Mouse (Mus musculus) neural tube, embryonic 13.5 days (tissue): ENCODE measurements around the gene P2ry14. TPM values are rescaled to one million over a fixed set of nuclear protein-coding genes. Genes with fewer than 3 reads are reported as not detected.

Experiments
- ATAC-seq: fragments of 200-750 bp; cut with Nextera tagmentation; 2 replicates; pipeline ENCODE4 v1.8.0; 2017; ENCODE audit warnings: low read depth, mild to moderate bottlenecking, moderate TSS enrichment, moderate library complexity
- H3K27ac ChIP-seq: fragments of 300-500 bp; sonication (generic); replicated peaks from 2 replicates; pipeline ENCODE4 v1.5.1; 2015; ENCODE audit warnings: moderate library complexity, mild to moderate bottlenecking, inconsistent platforms
- H3K27me3 ChIP-seq: fragments of 300-500 bp; sonication (generic); 2 replicates; pipeline ENCODE4 v1.6.1; 2015; ENCODE audit warnings: mild to moderate bottlenecking, inconsistent platforms
- H3K36me3 ChIP-seq: fragments of 300-500 bp; sonication (generic); 2 replicates; pipeline ENCODE4 v1.6.1; 2015; ENCODE audit warnings: mild to moderate bottlenecking, inconsistent platforms
- H3K4me1 ChIP-seq: fragments of 300-500 bp; sonication (generic); replicated peaks from 2 replicates; pipeline ENCODE4 v1.6.1; 2015; ENCODE audit warnings: inconsistent platforms
- H3K4me2 ChIP-seq: fragments of 300-500 bp; sonication (generic); 2 replicates; pipeline ENCODE4 v1.6.1; 2015; ENCODE audit warnings: inconsistent platforms, mild to moderate bottlenecking, moderate library complexity
- H3K4me3 ChIP-seq: fragments of 300-500 bp; sonication (generic); 2 replicates; pipeline ENCODE4 v1.5.1; 2015; ENCODE audit warnings: mild to moderate bottlenecking, inconsistent platforms
- H3K9ac ChIP-seq: fragments of 300-500 bp; sonication (generic); 2 replicates; pipeline ENCODE4 v1.6.1; 2015; ENCODE audit warnings: moderate library complexity, mild to moderate bottlenecking, inconsistent platforms
- H3K9me3 ChIP-seq: fragments of 300-500 bp; sonication (generic); 2 replicates; pipeline ENCODE4 v1.6.1; 2016; ENCODE audit warnings: inconsistent platforms
- WGBS: fragments of 180-500 bp; shearing (Covaris S2); methylation state at CpG from one replicate; pipeline ENCODE4 v1.1.7; 2015; 5-methylcytosine and 5-hydroxymethylcytosine counted together
- polyA plus RNA-seq: library from polyadenylated mRNA; unstranded; fragments of >200 nt; fragmentation: Nextera tagmentation; extraction: Ambion mirVana; gene quantifications from 2 replicates; pipeline ENCODE4 v1.2.1, GENCODE M21; 2015

Gene P2ry14
- polyA plus RNA-seq, 1 experiment from 2014 or later: 3.9 TPM

DNA sequence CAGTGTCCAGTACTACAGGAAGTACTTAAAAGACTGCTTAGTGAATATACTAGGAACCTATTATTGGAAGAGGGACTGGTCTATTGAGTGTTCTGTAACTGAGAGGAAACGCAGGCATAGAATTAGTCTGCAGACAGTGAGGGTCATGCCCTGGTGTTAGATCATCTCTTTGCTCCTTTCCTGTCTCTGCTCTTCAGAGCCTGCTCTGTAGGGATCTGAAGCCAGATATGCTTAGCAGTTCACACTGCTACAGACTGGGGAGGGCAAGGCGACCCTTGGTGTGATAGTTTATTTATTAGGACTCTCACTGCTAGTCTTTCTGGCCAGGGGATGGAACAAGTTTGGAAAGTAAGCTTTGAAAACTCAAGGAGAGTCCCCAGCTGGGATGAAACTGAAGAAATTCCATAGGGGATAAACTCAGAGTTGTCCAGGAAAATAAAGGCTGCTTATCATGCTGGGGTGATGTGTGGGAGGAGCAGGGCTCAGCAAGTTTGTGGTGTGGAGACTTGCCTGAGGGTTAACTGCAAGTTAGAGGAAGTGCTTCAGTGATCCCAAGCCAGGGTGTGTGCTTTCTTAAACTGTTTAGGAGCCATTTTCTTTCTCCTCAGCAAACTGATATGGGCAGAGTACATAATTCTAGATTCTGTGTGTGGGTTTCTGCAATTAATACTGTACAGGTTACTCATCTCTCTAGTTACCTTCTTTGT, 16.7 kb upstream of the P2ry14 start:
- 77% methylated on average over 2 of the region's 2 CpGs for WGBS
- no peak for ATAC-seq
- no peak overlapping the region for H3K9ac ChIP-seq

DNA sequence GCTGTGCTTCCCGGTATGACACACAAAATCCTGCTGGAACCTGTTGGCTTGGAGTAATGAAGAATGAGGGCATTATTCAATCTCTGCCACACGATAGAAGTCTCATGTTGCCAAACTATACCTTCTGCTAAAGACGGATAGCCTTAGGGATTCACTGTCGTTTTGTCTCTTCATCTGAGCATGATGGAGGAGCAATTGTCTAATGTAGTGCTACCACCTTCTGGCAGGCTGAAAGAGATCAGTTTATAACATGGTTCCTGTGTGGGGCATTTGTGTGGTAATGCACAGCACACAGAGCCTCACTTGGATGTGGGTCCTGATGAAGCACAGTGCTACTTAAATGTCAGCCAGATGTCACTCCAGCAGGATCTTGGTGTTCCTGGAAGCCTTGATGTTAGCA, 15.8 kb upstream of the P2ry14 start:
- 79% methylated on average over 4 of the region's 4 CpGs for WGBS
- H3K4me2 ChIP-seq: no peak overlapping the region
- no peaks in the 10 kb centered on the region for H3K9me3 ChIP-seq
- H3K4me1 ChIP-seq: no peaks in the 10 kb centered on the region
- no peak overlapping the region for H3K9ac ChIP-seq
- no peaks in the 10 kb centered on the region for H3K27me3 ChIP-seq
- no peaks in the 10 kb centered on the region for H3K36me3 ChIP-seq
- no peak overlapping the region for H3K4me3 ChIP-seq
- no peak for ATAC-seq
- no peak overlapping the region for H3K27ac ChIP-seq

More for the DNA sequence above, 16.7 kb upstream of the P2ry14 start:
- Histone ChIP-seq H3K4me3 (no peak overlapping the region), H3K4me2 (no peak overlapping the region), H3K9me3 (no peaks in the 10 kb centered on the region), H3K27ac (no peak overlapping the region), H3K36me3 (no peaks in the 10 kb centered on the region), H3K4me1 (no peaks in the 10 kb centered on the region), H3K27me3 (no peaks in the 10 kb centered on the region)

DNA sequence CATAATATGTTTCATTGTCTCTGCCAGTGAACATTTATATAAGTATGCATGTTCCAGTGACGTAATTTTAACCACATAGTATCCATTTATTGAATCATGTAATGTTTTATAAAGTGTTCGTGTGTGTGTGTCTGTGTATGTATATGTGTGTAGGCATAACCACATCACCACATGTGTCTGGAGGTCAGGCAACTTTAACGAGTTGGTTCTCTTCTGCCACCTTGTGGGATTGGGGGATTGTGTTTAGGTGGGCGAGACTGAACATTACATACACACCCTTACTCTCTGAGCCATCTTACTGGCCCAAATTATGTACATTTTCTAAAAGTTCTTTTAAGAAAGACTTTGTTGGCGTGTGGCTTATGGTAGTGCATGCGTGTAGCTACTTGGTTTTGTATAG, 15.1 kb upstream of the P2ry14 start:
- no peaks in the 10 kb centered on the region for H3K9me3 ChIP-seq
- no peak for ATAC-seq
- no peaks in the 10 kb centered on the region for H3K4me1 ChIP-seq
- WGBS: 93% methylated on average over 6 of the region's 6 CpGs
- H3K9ac ChIP-seq: no peak overlapping the region
- no peak overlapping the region for H3K27ac ChIP-seq
- H3K4me2 ChIP-seq: no peak overlapping the region
- H3K36me3 ChIP-seq: no peaks in the 10 kb centered on the region
- H3K27me3 ChIP-seq: no peaks in the 10 kb centered on the region
- H3K4me3 ChIP-seq: no peak overlapping the region

DNA sequence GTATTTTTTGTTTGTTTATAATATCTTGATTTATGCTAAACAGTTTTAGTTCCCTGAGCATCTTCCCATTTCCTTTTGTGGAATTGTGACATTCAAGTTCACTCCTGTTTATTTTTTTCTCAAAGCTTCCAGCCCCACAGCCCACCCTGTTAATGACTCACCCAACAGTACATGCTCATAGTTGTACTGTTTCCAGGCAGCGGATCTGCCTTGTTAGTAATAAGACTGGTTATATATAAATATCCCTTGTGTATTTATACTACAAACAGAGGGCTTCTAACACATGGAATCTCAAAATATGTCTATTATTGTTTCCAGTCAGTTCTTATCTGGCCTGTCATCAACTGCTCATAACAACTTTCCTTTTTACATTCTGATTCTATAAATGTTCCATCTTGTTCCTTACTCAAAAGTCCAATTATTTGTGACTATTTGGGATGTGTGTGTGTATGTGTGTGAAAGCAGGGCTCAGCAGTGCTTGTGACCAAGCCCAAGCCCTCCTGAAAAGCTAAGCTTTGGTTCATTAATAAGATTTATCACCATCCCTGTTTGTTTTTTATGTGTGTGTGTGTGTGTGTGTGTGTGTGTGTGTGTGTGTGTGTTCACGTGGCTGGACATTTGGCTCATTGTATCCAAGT, 14.1 kb upstream of the P2ry14 start:
- Histone ChIP-seq H3K27me3 (no peaks in the 10 kb centered on the region), H3K27ac (no peak overlapping the region), H3K4me3 (no peak overlapping the region), H3K36me3 (no peaks in the 10 kb centered on the region), H3K9ac (no peak overlapping the region), H3K9me3 (no peaks in the 10 kb centered on the region), H3K4me2 (no peak overlapping the region), H3K4me1 (no peaks in the 10 kb centered on the region)
- ATAC-seq: no peak
- 80% methylated on average over 2 of the region's 2 CpGs for WGBS

DNA sequence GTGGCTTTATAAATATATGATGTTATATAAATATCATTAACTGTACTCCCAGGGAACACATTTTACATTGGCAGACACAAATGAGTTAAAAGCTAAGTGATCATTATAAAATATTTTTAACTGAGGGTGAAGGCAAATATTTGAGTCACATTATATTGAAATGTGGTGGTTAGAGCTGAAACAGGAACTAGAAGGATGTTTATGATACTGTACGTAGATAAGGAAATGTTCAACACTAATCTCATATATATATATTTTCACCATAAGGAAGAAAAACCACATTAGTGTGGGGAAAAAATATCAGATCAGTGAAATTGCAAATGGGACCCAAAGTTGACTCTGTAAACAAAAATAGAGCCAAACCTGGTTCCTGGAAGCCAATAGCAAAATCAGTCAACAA, 7.0 kb upstream of the P2ry14 start:
- Histone ChIP-seq H3K36me3 (no peaks in the 10 kb centered on the region), H3K27me3 (no peaks in the 10 kb centered on the region), H3K4me1 (no peaks in the 10 kb centered on the region), H3K4me3 (no peak overlapping the region), H3K4me2 (no peak overlapping the region), H3K27ac (no peak overlapping the region), H3K9ac (no peak overlapping the region), H3K9me3 (no peaks in the 10 kb centered on the region)
- WGBS: 88% methylated on average over 1 of the region's 1 CpGs
- no peak for ATAC-seq

DNA sequence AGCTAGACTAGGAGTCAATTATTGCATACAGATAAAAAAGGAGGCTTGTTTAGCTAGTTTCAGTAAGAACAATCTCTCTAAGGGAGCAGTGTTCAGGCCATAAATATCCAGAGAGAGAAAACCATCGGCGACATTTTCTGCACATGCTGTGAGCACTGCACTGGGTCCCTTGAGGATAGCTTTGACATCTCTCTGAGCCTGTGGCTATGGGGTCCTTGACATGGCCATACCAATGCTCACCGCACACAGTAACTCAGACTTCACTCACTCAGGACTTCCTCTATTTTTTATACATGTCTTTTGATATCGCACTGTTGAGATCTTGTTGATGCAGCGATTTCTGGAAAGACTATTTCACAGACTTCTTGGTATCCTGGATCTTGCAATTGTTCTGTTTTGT, 3.6 kb upstream of the P2ry14 start:
- ATAC-seq: no peak
- no peak overlapping the region for H3K4me2 ChIP-seq
- H3K4me3 ChIP-seq: no peak overlapping the region

DNA sequence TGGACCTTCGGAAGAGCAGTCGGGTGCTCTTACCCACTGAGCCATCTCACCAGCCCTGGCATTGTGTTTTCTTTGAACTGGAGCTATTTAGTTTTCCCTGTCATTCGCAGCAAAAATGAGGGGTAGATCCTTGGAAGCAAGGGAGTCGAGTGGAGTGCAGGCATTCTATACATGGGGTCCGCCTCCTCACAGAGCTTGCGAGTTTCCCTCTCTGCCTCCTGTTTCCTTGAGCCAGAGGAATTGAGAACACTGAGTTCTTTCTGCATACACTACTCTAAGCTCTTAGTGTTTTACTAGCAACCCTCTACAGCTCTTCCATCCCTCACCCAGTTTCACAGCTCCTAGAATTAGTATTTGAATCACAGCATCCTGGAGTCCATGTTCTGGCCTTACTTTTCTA, 2.0 kb upstream of the P2ry14 start:
- WGBS: 92% methylated on average over 6 of the region's 6 CpGs

More for the DNA sequence above, 3.6 kb upstream of the P2ry14 start:
- Histone ChIP-seq H3K4me1 (no peaks in the 10 kb centered on the region), H3K27me3 (no peaks in the 10 kb centered on the region), H3K36me3 (no peaks in the 10 kb centered on the region), H3K27ac (no peak overlapping the region), H3K9ac (no peak overlapping the region), H3K9me3 (no peaks in the 10 kb centered on the region)
- 82% methylated on average over 5 of the region's 5 CpGs for WGBS

DNA sequence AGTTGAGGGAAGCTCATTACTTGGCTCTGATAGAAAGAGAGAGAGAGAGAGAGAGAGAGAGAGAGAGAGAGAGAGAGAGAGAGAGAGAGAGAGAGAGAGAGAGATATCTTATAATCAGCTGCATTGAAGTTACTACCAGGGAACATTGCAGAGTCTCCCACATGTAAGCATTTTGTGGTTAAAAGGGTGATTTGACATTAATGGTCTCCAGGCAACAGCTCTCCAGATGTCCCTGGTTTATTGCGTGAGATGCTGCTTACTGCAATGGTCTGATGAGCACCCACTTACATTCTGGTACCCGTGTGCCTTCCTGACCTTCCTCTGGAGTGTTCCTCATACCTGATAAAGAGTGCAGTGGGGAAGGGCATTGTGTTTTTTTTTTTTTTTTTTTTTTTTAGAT, 1.5 kb upstream of the P2ry14 start:
- H3K4me2 ChIP-seq: no peak overlapping the region
- no peak for ATAC-seq
- WGBS: 69% methylated on average over 2 of the region's 2 CpGs
- no peaks in the 10 kb centered on the region for H3K4me1 ChIP-seq
- H3K9ac ChIP-seq: no peak overlapping the region
- no peaks in the 10 kb centered on the region for H3K36me3 ChIP-seq
- no peaks in the 10 kb centered on the region for H3K9me3 ChIP-seq
- H3K27ac ChIP-seq: no peak overlapping the region
- no peak overlapping the region for H3K4me3 ChIP-seq
- no peaks in the 10 kb centered on the region for H3K27me3 ChIP-seq

More for the DNA sequence above, 2.0 kb upstream of the P2ry14 start:
- no peak for ATAC-seq
- H3K4me2 ChIP-seq: no peak overlapping the region
- no peak overlapping the region for H3K27ac ChIP-seq
- no peaks in the 10 kb centered on the region for H3K27me3 ChIP-seq
- H3K9me3 ChIP-seq: no peaks in the 10 kb centered on the region
- H3K9ac ChIP-seq: no peak overlapping the region
- H3K4me3 ChIP-seq: no peak overlapping the region
- no peaks in the 10 kb centered on the region for H3K4me1 ChIP-seq
- no peaks in the 10 kb centered on the region for H3K36me3 ChIP-seq

DNA sequence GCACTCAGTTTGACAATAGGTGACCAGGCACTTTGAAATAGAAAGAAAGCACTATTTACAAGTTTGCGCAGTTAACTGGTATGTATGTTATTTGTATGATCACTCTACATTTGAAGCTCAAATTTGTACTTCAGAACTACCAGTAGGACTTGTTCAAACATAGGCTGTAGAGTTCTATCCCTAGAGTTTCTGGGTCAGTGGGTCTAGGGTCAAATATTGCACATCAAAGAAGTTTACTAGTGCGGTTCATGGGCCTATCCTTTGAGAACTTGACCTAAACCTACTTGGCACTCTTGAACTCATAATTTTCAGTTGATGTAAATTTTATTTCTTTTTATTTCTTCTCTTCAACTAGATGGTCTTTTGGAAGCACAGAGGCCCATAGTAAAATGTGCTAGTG, 2.8 kb downstream of the P2ry14 start:
- Histone ChIP-seq H3K4me1 (no peaks in the 10 kb centered on the region), H3K4me2 (no peak overlapping the region), H3K36me3 (no peaks in the 10 kb centered on the region), H3K9me3 (no peaks in the 10 kb centered on the region), H3K9ac (no peak overlapping the region), H3K27me3 (no peaks in the 10 kb centered on the region), H3K27ac (no peak overlapping the region), H3K4me3 (no peak overlapping the region)
- ATAC-seq: no peak
- WGBS: 99% methylated on average over 2 of the region's 2 CpGs

DNA sequence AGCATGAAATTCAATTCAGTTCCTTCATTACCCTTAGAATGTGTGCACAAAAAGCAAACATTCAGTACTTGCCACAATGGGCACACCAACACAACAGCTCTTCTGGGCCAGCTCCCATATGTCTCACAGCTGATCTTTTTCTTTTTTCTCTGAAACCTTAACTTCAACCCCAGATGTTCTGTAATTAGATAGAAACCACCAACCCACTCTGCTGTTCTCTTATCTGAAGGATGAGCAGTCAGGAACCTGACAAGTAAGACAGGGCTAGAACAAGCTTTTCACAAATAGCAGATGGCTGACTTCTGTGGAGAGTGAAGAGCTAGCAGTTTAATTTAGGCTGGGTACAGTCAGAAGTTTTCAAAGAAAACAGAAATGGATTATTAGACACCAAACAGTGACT, 3.8 kb downstream of the P2ry14 start:
- Histone ChIP-seq H3K4me3 (no peak overlapping the region), H3K36me3 (no peaks in the 10 kb centered on the region), H3K9me3 (no peaks in the 10 kb centered on the region), H3K9ac (no peak overlapping the region), H3K27ac (no peak overlapping the region), H3K4me2 (no peak overlapping the region), H3K4me1 (no peaks in the 10 kb centered on the region), H3K27me3 (no peaks in the 10 kb centered on the region)
- ATAC-seq: no peak

DNA sequence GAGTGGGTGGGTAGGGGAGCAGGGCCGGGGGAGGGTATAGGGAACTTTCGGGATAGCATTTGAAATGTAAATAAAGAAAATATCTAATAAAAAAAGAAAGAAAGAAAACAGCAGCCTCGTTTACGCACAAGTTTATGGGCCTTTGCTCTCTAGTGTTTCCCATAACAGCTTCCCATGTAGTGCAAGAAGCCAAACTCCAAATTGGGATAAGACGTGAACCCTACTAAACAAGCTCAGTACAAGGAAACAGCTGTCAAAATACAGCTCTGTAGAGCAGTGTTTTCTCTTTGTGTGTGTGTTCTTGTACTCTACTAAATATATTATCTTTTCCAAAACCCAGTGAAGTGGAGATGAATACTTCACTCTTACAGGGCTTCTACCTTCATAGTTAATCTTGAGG, 8.2 kb downstream of the P2ry14 start:
- Histone ChIP-seq H3K4me2 (no peak overlapping the region), H3K27ac (no peak overlapping the region), H3K4me1 (no peaks in the 10 kb centered on the region), H3K36me3 (no peaks in the 10 kb centered on the region), H3K9ac (no peak overlapping the region), H3K27me3 (no peaks in the 10 kb centered on the region), H3K4me3 (no peak overlapping the region), H3K9me3 (no peaks in the 10 kb centered on the region)
- ATAC-seq: no peak
- WGBS: 73% methylated on average over 5 of the region's 5 CpGs

DNA sequence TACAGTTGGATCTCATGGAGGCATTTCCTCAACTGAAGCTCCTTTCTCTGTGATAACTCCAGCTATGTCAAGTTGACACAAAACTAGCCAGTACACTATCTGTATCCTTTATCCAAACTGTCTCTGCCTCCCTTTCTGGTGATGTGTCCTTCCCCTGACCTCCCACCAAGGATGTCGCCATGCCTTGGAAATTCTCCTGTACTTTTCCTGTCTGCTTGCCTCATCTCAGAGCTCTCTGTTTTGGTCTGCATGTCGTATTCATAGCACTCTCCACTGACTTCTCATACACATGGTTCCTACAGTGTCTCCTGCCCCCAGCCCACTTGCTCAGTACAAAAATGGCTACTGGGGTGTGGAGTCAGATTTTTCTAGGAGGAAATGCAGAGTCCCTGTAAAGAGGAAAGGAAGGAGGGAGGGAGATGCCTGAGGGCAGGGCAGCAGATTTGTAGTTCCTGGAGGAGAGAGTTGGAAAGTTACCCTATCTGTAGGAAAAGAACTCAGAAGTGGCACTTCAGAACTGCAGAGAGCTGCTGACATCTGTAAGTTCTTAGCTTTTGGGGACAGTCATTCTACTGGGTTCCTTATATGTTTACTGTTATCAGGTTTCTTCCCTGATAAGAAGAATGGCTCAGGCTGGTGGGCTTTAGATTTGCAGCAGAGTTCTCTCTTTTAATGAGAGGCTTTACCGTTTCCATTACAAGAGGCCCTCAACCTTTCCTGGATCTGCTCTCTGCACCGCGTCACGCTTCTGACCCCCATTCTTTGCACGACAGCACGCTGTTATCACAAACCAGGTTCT, 11.7 kb downstream of the P2ry14 start:
- H3K4me2 ChIP-seq: no peak overlapping the region
- H3K4me1 ChIP-seq: no peaks in the 10 kb centered on the region
- H3K27me3 ChIP-seq: no peaks in the 10 kb centered on the region
- no peaks in the 10 kb centered on the region for H3K9me3 ChIP-seq
- no peak for ATAC-seq
- no peak overlapping the region for H3K9ac ChIP-seq
- H3K4me3 ChIP-seq: no peak overlapping the region
- WGBS: 84% methylated on average over 8 of the region's 8 CpGs
- no peaks in the 10 kb centered on the region for H3K36me3 ChIP-seq
- no peak overlapping the region for H3K27ac ChIP-seq
